Mouse (Mus musculus) urinary bladder, postnatal 4 days (tissue): ENCODE measurements around the gene A1bg.

Source experiments
- DNase-seq, 2 experiments: peaks; one replicate each; pipeline ENCODE4 v3.0.0; 2021 to 2022; ENCODE audit warnings: low spot score in 2 of 2

A1bg gene

DNA sequence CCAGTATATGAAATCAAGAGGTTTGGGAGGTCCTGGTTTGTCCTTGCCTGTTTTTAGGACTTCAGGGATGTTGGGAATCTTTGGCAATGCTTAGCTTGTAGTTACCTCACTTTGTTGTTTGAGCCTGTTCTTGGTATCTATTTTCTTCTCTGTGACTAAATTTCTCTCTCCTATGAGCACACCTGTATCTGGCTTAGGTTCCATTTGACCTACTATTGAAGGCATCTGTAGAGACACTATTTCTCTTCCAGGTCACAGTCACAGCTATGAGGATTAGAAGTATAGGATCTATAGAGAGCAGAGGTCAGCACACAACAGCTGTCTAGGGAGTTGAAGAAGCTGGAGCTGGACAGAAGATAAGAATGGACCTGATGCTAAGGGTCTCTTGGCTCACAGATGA lies at the start of gene A1bg:
Gene A1bg, minus strand, starts transcription at position 101 of the 400 bp plus-strand sequence.
- DNase-seq, result no peak

DNA sequence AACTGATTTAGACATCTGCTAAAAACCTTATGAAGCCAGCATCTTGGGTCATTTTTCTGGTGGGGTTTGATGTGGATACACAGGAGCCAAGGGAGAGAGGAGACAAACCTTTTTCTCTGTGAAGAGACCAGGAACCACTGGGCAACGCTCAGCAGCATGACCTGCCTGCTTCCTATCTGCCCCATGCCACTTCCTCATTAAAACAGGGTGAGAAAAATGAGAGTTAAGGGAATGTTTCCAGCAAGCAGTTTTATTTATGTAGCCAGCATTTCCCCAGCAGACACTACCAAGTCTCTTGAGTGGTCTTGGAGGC lies 45.7 kb upstream of the A1bg start:
- no peak for DNase-seq

DNA sequence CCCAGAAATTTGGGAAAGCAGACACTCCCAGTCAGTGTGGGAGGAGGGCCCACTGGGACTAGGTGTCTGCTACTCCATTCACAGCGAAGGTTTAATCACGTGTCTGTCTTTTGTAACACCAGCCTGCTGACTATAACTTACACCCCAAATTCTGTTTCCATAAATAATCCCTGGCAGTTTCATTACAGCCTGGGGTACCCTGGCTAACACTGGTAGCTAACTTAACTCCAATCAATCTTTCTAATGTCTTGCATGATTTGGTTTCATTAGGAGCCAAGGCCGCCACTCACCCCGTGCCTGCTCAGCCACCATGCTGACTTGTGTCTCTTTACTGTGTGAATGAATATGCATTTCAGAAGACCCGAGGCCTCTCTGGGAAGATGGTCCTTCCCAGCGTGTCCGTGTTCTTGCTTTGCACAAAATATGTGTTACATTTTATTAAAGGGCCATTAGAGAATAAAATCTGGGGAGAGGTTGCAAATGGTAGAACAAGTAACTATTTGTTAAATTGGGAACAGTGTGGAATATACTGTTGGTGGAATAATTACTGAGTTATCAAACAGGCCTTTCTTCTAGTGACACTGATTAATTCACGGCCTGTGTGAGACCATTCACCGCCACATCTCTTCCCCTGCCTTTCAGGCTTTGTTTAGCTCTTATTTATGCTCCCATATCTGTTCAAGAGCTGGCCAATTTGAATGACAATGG lies 45.2 kb upstream of the A1bg start:
- no peak for DNase-seq

GRCm38 (mm10) chr15:60925686-60926085 lies 2.9 kb upstream of the A1bg start:
- DNase-seq, result no peak

DNA sequence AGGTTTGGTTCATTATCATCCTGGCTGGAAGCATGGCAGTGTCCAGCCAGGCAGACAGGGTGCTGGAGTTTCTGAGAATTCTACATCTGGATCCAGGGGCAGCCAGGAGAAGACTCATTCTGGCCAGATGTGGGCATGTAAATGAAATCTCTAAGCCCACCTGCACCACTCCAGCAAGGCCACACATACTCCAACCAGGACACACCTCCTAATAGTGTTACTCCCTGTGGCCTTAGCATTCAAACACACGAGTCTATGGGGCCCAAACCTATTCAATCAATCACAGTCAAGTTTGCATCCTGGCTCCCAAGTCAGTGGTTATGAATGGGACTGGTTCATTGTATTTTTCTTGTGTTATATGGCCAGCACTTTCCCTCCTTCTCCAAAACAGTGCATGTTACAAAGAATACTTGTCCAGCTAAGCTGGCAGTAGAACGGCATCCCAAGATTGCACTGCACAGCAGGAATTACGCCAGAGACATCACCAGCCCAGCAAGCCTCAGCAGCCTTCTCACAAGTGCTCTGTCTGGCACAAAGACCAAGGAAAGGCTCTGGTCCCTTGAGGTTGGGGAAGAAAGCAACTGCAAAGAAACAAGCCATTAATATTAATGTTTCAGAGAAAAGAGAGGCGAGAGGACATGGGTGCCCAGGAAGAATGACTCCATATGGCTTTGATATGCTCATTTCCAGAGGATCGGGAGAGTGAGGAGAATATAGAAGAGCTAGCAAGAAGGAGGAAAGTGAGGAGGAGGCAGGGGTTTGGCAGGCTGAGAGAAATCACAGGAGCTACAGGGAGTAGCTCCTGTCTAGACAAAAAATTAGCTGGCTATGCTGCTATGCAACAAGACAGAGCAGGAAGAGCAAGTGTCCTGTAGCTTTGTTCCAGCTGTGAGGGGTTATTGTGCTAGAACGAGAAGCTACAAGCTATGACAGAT lies 18.8 kb downstream of the A1bg start:
- no peak for DNase-seq

DNA sequence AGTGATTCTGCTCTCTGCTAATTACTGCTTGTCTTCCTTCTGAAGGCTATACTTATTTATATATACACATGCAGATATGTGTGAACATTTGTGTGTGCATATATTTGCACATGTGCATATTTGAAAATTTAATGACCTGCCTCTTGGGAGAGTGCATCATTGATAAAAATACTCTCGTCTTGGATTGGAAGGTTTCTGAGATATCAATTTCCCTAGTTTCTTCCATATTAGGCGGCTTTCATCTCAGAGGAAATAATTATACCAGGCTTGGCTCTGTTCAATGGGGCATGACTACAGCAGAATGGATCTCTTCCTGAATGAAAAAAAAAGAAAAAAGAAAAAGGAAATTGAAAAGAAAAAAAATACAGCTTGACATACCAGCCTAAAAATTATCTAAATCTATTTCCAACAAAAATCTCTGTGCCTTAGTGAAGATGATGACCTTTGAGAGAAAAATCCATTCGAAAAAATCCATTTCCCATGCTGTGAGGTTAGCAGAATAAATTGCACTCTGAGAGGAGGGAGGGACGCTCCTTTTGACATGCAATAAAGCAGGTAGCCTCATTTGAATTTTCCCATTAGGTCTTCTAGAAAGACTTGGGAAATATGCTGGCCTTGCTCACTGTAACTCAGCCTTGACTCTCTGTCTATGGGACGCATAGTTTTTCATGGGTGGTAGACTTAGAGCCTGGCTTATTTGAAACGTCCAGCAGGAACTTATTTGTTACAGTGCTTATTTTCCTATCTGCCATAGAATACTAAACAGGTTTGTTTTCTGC lies 24.4 kb downstream of the A1bg start:
- no peak for DNase-seq

DNA sequence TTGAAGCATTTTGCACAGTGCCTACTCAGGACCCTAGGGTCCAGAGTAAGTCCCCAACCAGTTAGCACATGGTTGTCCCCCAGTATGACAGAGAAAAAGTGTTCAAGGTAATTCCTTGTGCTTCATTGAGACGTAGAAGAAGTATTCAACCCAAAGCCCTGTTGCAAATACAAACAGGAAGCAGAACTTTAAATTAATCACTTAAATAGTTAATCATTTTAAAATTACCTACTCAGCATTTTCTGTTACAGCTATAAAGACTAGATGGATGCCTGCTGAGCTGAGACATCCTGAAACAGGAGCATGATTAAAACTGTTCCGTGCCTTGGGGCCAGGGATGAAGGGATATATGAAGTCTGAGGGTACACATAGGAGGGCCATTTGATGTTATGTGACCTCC lies 26.8 kb downstream of the A1bg start:
- DNase-seq, result no peak

DNA sequence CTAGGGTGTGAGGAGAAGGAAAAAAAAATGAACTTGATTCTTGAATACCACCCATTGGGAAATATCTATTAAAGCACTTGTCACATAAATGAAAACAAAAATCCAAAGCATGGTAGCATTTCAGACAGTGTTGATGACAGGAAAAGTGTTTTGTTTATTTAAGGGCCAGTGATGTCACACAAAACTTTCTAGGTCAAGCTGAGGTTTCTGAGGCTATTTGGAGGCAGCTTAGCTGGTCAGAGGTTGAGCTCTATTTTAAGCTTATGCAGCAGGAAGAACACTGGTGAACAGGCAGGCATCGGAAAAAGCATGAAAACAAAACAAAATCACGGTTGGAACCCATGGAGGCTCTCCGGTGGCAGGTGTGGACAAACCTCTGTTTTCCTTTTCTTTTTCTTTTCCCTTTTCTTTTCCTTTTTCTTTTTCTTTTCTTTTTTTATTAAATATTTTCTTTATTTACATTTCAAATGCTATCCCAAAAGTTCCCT lies 29.8 kb downstream of the A1bg start:
- DNase-seq, result no peak

GRCm38 (mm10) chr15:60888724-60889123 lies 34.1 kb downstream of the A1bg start:
- DNase-seq, result no peak

- no peak for DNase-seq
Measured at GRCm38 (mm10) chr15:60875721-60876120, 47.1 kb downstream of the A1bg start.

GRCm38 (mm10) chr15:60862417-60862816 lies 60.4 kb downstream of the A1bg start:
- DNase-seq, result no peak

DNA sequence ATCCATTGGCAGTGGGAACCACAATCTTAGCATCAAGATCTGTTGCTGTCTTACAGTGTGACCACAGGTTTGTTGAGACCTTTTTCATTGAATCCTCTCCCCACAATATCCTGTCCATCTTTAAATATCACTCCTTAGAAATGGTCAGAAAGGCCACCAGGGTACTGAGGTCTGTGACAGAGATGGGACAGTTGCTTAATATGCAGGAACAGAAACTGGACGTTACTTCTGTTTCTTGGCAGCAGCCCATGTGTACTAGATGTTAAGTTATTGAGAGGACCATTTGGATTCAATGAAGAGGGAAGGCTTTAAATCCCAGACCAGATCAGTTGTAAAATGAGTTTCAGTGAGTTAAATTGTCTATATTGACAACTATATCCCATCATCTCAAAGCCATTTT lies 67.7 kb downstream of the A1bg start:
- no peak for DNase-seq

- no peak for DNase-seq
Measured at GRCm38 (mm10) chr15:60854151-60854550, 68.7 kb downstream of the A1bg start.

DNA sequence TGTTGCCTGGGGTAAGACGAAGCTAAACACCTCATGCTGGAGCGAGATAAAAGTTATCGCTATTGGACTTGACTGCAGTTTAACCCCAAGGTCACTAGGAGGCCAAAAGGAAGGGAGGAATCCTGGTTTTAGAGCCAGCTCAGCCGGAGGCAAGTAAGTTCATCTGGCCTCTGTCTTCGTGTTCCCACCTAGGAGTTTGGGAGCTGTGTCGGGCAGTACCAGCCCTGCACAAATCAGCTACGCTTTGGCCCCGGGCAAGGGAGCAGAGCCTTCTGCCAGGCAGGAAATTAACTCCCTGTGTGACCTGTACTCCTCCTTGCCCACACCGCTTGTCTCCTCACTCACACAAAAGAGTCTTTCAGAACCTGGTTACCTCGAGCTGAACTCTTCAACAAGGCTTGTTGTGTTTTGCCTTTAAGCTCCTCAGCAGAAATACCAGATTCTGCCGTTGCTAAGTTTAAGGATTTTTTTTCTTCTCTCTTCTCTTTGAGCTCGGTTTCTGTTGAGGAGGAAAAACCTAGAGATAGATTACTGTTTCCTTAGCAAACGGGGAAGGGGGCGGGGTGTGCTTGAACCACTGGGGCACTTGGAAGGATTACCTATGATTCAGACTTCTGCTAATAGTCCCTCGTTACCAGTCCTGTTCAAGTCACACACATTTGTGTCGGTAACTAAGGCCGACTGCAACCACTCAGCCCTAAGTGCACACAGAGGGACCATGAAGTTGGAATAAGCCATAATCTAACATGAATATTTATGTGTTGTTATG lies 69.4 kb downstream of the A1bg start, which contains the start of gene Fam84b:
Gene Fam84b, minus strand, starts transcription at position 548 of the 769 bp plus-strand sequence.
- no peak for DNase-seq

GRCm38 (mm10) chr15:60848630-60849029 lies 74.2 kb downstream of the A1bg start:
- DNase-seq, result no peak
